Mouse (Mus musculus): Measurements from ENCODE around the gene Dgat2. TPM values are rescaled to one million over a fixed set of nuclear protein-coding genes. Genes with fewer than 3 reads are reported as not detected.

Gene Dgat2
- polyA plus RNA-seq, 1 experiment from 2014 or later: 3.7 TPM

DNA sequence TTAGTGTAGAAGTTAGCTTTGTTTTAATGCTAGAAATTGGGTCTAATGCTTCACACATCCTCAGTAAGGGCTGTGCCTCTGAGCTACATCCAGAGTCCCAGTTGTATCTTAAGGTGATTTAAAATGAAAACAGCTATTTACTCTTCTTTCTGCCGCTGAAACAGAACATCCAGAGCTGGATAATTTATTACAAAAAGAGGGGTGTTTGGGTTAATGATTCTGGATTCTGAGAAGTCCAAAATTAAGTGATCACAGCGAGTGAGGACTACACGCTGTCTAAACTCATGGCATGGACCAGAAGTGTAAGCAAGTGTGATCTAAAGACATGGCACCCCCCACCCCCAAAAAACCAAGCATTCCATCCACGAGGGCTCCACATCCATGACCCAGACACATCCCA lies 11.4 kb upstream of the Dgat2 start:
- in situ Hi-C loops (cut with MboI; ENCODE audit: low pct_unique_long_range_greater_than_20kb): no loop called here
- DNase-seq (ENCODE audit: low read depth, low spot score) (no peak), ATAC-seq (no peak)
- ChIA-PET POLR2A (no interaction called here), CTCF (interaction anchor here (1.2 kb wide), 1 partner anchor 35 kb away, joined by 3 read pairs; no protein-coding TSS in a partner anchor)
- H3K27me3 ChIP-seq: peaks cover 20% of the 10 kb centered on the region
- no peak for TF ChIP-seq CTCF (IDR thresholded peaks at IDR 0.05)

DNA sequence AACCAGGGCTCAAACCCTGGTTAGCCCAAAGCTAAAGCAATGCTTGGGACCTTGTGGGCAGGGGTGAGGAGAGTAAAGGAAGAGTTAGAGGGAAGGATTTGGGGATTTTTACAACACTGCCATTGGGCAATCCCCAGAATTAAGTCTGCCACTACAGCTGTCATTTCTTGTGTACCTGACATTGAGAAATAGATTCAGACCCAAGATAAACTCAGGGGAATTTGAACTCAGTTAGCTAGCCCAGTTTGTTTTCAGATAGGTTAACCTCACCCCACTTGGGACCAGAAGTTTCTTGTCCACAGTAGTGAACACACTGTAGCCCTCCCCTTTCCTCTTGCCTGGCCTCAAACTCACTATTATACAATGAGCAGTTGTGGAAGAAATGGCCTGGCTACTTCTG lies 8.9 kb upstream of the Dgat2 start:
- peaks cover 22% of the 10 kb centered on the region for H3K27me3 ChIP-seq
- ATAC-seq (no peak), DNase-seq (ENCODE audit: low read depth, low spot score) (no peak)
- ChIA-PET CTCF (interaction anchor here (1.5 kb wide), 1 partner anchor 11 kb away, joined by 3 read pairs; no protein-coding TSS in a partner anchor), POLR2A (interaction anchor here (0.7 kb wide), 1 partner anchor 76 kb away, joined by 3 read pairs; no protein-coding TSS in a partner anchor)
- in situ Hi-C loops (cut with MboI; ENCODE audit: low pct_unique_long_range_greater_than_20kb): no loop called here
- TF ChIP-seq CTCF (IDR thresholded peaks at IDR 0.05): no peak

DNA sequence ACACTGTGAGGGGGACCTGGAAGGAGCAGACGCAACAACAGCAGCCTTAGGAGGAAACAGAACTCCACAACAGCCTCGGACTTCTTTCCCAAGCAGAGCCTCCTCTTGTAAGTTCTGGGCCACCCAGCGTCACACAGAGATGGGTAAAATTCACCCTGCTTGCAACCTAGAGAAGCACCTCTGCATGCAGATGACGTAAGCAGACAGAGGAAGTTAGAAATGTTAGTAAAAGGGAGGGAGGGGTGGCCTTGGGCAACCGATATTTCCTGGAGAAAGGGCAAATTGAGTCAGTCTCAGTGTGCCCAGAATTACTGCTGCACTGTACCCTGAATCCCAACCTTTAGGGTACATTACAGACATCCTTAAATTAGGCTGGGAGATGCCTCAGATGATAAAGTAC lies 7.4 kb upstream of the Dgat2 start:
- no peak for ATAC-seq
- in situ Hi-C loops (cut with MboI; ENCODE audit: low pct_unique_long_range_greater_than_20kb): no loop called here
- peaks cover 23% of the 10 kb centered on the region for H3K27me3 ChIP-seq
- no peak for DNase-seq (ENCODE audit: low read depth, low spot score)
- no peak for TF ChIP-seq CTCF (IDR thresholded peaks at IDR 0.05)
- POLR2A ChIA-PET: no interaction called here
- CTCF ChIA-PET: interaction anchor here (4.0 kb wide), 1 partner anchor 40 kb away, joined by 9 read pairs; no protein-coding TSS in a partner anchor

DNA sequence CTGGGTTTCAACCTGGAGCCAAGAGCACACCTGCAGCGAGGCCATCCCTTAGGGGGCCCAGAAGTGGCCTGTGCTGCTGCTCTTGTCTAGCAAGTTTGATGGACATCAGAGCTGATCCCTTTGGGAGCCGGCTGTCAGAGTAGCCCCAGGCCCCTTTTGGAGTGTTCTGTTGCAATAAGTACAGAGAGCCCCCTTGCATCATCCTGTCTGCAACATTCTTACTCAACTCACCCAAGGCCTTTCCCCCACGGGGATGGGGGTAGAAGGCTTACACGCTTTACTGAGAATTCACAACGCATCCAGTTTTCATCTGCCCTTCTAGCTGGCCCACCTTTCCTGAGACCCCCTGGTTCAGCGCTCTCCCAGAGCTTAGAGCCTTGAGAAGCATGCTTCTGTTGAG lies 6.1 kb upstream of the Dgat2 start:
- ATAC-seq (no peak), DNase-seq (ENCODE audit: low read depth, low spot score) (no peak)
- TF ChIP-seq CTCF (IDR thresholded peaks at IDR 0.05): no peak
- ChIA-PET CTCF (interaction anchor here (0.7 to 4.0 kb wide), 2 partner anchors 38 to 41 kb away, joined by 3 to 9 read pairs; no protein-coding TSS in a partner anchor), POLR2A (no interaction called here)
- H3K27me3 ChIP-seq: peaks cover 15% of the 10 kb centered on the region
- in situ Hi-C loops (cut with MboI; ENCODE audit: low pct_unique_long_range_greater_than_20kb): no loop called here

DNA sequence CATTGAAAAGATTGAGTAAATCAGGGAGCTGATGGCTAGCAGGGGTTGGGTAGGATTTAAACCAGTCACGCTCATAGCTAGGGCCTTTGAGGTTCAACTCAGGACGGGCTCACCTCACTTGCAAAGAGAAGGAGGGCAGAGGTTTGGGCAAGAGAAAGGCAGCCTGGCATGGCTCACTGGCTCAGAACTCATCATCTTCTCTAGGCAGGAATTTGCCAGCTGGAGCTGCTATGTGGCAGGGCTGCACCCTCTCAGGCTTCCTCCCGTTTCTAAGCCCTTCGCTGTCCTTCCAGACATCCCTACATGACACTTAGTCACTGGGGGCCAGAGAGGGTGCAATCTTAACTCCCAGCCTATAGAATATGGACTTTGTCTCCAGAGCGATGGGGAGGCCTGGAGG lies 4.9 kb upstream of the Dgat2 start:
- ATAC-seq: no peak
- no peak for DNase-seq (ENCODE audit: low read depth, low spot score)
- CTCF ChIA-PET: interaction anchor here (4.0 kb wide), 1 partner anchor 42 kb away, joined by 9 read pairs; no protein-coding TSS in a partner anchor
- H3K27me3 ChIP-seq: peaks cover 11% of the 10 kb centered on the region
- no peak for TF ChIP-seq CTCF (IDR thresholded peaks at IDR 0.05)
- in situ Hi-C loops (cut with MboI; ENCODE audit: low pct_unique_long_range_greater_than_20kb): no loop called here
- POLR2A ChIA-PET: no interaction called here

DNA sequence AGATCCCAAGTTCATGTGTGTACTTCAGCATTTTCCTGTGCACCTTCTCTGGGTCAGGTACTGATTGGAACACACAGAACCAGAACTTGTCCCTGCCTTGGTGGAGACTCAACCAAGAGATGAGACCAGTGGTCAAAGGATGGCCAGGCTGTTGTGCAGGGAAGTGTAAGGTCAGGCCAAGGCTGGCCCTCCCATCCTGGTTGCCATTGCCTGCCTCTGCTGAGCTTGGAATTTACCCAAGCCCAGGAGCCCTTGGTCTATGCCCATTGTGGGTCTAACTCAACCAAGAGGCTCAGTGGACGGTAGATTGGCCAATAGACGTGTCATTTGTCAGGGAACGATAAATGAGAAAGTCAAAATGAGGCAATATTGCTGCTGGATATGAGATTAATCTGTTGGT lies 2.9 kb upstream of the Dgat2 start:
- ChIA-PET POLR2A (no interaction called here), CTCF (no interaction called here)
- in situ Hi-C loops (cut with MboI; ENCODE audit: low pct_unique_long_range_greater_than_20kb): no loop called here
- no peak for TF ChIP-seq CTCF (IDR thresholded peaks at IDR 0.05)
- H3K27me3 ChIP-seq: peaks cover 3% of the 10 kb centered on the region
- DNase-seq (ENCODE audit: low read depth, low spot score) (no peak), ATAC-seq (no peak)

DNA sequence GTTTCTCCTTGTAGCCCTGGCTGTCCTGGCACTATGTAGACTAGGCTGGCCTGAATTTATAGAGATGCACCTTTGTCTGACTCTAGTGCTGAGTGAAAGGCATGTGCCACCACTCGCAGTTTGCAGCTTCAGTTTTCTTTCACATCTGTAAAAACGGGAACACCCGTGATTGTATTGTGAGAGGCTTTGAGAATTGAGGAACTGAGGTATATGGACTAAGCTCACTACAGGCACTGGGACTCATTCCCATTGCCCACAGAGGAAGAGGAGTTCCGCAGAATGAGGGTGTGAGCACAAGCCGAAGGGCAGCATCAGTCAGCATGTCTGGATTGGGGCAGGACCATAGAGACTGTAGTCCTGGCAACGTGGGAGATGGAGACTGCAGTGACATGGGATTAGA lies 1.2 kb upstream of the Dgat2 start:
- no peak for TF ChIP-seq CTCF (IDR thresholded peaks at IDR 0.05)
- H3K27me3 ChIP-seq: peaks cover 3% of the 10 kb centered on the region
- in situ Hi-C loops (cut with MboI; ENCODE audit: low pct_unique_long_range_greater_than_20kb): no loop called here
- ATAC-seq: no peak
- no peak for DNase-seq (ENCODE audit: low read depth, low spot score)
- ChIA-PET POLR2A (no interaction called here), CTCF (no interaction called here)

DNA sequence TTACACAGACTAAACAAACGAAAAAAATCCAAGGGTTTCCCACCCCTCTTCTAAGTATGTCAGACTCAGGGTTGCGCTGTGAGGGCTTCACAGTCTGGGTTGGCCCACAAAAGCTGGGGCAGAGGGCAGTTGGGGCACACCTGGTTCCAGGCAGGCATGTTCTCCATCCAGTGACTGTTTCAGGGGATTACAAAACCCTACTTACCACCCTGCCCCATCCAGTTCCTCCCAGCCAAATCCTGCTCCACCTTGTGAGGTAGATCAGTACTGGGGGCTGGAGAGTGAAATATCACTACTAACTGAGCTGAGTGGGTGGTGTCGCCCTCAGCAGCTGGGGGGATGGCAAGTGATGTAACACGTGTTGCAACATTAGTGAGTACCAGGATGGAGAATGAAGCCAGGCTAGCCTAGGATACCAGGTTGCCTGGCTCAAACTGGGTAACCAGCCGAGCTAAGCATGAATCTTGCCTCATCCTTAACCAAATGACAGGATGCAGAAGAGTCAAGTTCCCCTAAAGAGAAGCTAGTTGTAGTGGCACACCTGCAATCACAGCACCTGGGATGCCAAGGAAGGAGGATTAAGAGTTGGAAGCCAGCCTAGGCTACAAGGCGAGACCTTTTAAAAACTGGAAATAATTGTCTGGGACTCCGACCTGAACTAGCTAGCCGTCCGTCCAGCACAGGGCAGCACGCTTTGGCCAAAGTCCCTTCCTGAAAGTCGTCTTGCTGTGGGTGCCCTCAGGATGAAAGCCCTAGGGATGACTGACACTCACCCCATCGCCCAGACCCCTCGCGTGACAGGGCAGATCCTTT lies 694 bp downstream of the Dgat2 start:
- no peak for TF ChIP-seq CTCF (IDR thresholded peaks at IDR 0.05)
- peaks cover 8% of the 10 kb centered on the region for H3K27me3 ChIP-seq
- ATAC-seq: no peak
- ChIA-PET CTCF (interaction anchor here (1.2 to 1.5 kb wide), 2 partner anchors 28 to 31 kb away, joined by 3 read pairs; no protein-coding TSS in a partner anchor), POLR2A (interaction anchor here (0.7 kb wide), 1 partner anchor 14 kb away, joined by 3 read pairs; no protein-coding TSS in a partner anchor)
- in situ Hi-C loops (cut with MboI; ENCODE audit: low pct_unique_long_range_greater_than_20kb): no loop called here
- DNase-seq (ENCODE audit: low read depth, low spot score): no peak

DNA sequence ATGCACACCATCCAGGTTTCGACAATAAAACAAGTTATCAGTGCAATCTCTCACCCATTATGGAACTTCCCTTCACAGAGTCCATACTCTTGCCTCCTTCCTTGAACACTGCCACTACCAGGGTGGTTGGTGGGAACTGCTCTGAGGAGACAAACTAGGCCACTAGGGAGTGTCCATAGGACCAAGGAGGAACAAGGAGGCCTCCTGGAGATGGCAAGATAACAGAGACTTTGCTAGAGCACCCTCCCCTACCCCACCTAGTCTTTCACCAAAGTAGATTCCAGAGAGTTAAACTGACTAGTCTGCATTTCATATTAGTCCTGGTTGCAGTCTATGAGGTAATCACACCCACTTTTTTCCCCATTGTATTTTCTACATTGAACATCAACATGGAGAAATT lies 2.4 kb downstream of the Dgat2 start:
- DNase-seq (ENCODE audit: low read depth, low spot score) (no peak), ATAC-seq (no peak)
- H3K27me3 ChIP-seq: peaks cover 6% of the 10 kb centered on the region
- in situ Hi-C loops (cut with MboI; ENCODE audit: low pct_unique_long_range_greater_than_20kb): no loop called here
- ChIA-PET POLR2A (interaction anchor here (0.6 kb wide), 1 partner anchor 249 kb away, joined by 3 read pairs; no protein-coding TSS in a partner anchor), CTCF (interaction anchor here (1.1 kb wide), 1 partner anchor 29 kb away, joined by 4 read pairs; no protein-coding TSS in a partner anchor)
- no peak for TF ChIP-seq CTCF (IDR thresholded peaks at IDR 0.05)

DNA sequence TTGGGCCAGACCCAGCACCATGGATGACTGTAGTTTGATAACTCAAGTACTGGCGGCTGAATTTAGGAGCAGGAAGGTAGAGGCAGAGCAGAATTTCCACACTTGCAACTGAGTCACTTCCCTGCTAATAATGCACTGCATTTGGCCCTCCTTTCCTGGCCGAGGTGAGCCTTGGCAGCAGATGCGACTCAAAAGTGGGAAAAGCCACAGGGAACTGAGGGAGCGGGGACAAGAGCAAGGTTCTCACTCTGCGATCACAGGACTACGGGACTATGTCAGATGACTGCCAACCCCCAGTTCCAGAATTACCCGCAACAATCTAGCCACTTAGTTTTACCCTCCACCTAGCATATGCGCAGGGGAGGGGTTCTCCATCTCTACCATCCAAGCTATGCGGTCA lies 3.2 kb downstream of the Dgat2 start:
- CTCF ChIA-PET: no interaction called here
- in situ Hi-C loops (cut with MboI; ENCODE audit: low pct_unique_long_range_greater_than_20kb): no loop called here
- ATAC-seq (no peak), DNase-seq (ENCODE audit: low read depth, low spot score) (no peak)
- POLR2A ChIA-PET: no interaction called here
- TF ChIP-seq CTCF (IDR thresholded peaks at IDR 0.05): no peak
- H3K27me3 ChIP-seq: peaks cover 6% of the 10 kb centered on the region

DNA sequence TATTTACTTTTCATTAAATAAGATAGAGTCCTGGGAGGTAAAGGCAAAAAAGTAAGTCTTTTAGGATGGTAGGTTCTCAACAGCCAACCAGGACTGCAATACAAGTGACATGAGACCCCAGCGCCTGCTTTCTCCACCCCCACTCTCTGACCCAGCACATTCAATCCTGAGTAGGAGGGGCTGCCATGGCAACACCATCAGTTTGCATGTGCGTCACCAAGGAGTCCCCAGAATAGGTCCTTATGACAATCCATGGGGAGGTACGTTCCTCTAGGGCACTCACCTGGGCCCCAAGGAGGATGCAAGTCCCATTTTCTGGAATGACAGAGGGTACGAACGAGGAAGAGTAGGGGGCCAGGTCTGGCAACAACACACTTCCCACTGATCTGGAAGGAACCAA lies 5.1 kb downstream of the Dgat2 start:
- in situ Hi-C loops (cut with MboI; ENCODE audit: low pct_unique_long_range_greater_than_20kb): no loop called here
- DNase-seq (ENCODE audit: low read depth, low spot score) (no peak), ATAC-seq (no peak)
- ChIA-PET CTCF (no interaction called here), POLR2A (no interaction called here)
- peaks cover 6% of the 10 kb centered on the region for H3K27me3 ChIP-seq
- TF ChIP-seq CTCF (IDR thresholded peaks at IDR 0.05): no peak
